ENCODE assay signal across 22 mouse cellular contexts in the genomic region with DNA sequence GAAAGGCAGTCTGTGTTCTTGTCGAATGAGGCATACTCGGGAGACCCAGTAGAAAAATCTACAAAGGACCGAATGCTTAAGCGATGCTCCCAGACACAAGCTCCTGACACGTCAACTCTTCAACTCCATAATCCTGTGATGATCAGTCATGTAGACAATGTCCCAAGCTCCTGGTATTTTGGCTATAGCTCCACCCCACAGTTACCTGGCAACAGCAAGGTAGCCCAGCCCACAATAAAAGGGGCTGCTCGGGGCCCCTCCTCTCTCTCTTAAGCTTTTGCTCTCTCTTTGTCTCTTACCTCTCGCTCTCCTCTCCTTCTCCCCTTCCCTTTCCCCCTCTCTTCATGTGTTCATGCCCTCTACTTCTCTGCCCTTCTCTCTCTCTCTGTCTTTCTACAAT.
DNase-seq lines count a peak whose midpoint lies in the region; ATAC-seq and TF ChIP-seq lines count a peak whose summit lies in the region.
"Had no signal": no experiment of that assay in that cellular context is flagged by ENCODE, and none has a peak within 500 bp of the region (broad histone marks: within the 10 kb centered on the region; RNA-seq: fewer than 3 reads in every experiment).

No protein-coding gene starts in this region.

- peak; percentile 44 for DNase-seq in forebrain, embryonic 11.5 days (ENCODE audit: low spot score)
- no peak for DNase-seq in embryonic facial prominence, embryonic 10.5 days (ENCODE audit: low spot score)
- no peak for DNase-seq in midbrain, embryonic 14.5 days
- no peak for DNase-seq in testis, postnatal 14 days (ENCODE audit: low spot score)
- DNase-seq in urinary bladder, postnatal 4 days (ENCODE audit: low spot score in 2 of 2) = no peak
- DNase-seq in lung, postnatal 14 days = no peak
- DNase-seq: adrenal gland, adult 2 months; cerebellum, adult 9-11 months; embryo, embryonic 11 days; gastrocnemius, adult 2 months; heart, postnatal 14 days; kidney, adult 18-20 months; right cerebral cortex, postnatal 14 days; spleen, adult 18-20 months; thymus, postnatal 4 days had no signal

- H3K9ac ChIP-seq in forebrain, embryonic 11.5 days (ENCODE audit: low read length) = no peak overlapping the region
- no peak overlapping the region for H3K9ac ChIP-seq in forebrain, embryonic 13.5 days
- H3K9ac ChIP-seq in midbrain, embryonic 14.5 days (replicated peaks; ENCODE audit: low read length) = no peak overlapping the region
- H3K9ac ChIP-seq: heart, embryonic 12.5 days; limb, embryonic 13.5 days; liver, embryonic 14.5 days; neural tube, embryonic 13.5 days had no signal

- H3K27me3 ChIP-seq in forebrain, embryonic 11.5 days (ENCODE audit: control insufficient read depth, insufficient read depth, low read length) = no peaks in the 10 kb centered on the region
- no peaks in the 10 kb centered on the region for H3K27me3 ChIP-seq in forebrain, embryonic 13.5 days
- peaks cover 8% of the 10 kb centered on the region for H3K27me3 ChIP-seq in E14TG2a.4 (ENCODE audit: insufficient read depth, low read length)
- H3K27me3 ChIP-seq in embryonic facial prominence, embryonic 10.5 days (replicated peaks; ENCODE audit: low read depth, poor library complexity, severe bottlenecking) = peaks cover 13% of the 10 kb centered on the region
- no peaks in the 10 kb centered on the region for H3K27me3 ChIP-seq in midbrain, embryonic 14.5 days (ENCODE audit: control insufficient read depth, insufficient read depth, low read length)
- H3K27me3 ChIP-seq: limb, embryonic 13.5 days; neural tube, embryonic 13.5 days had no signal

- TF ChIP-seq CTCF in E14TG2a.4 (conservative IDR thresholded peaks at IDR 0.05; ENCODE audit: low read length) = no peak

- H3K4me1 ChIP-seq in forebrain, embryonic 11.5 days (replicated peaks; ENCODE audit: control insufficient read depth, insufficient read depth, low read length) = peaks cover 2% of the 10 kb centered on the region
- peaks cover 7% of the 10 kb centered on the region for H3K4me1 ChIP-seq in forebrain, embryonic 13.5 days
- H3K4me1 ChIP-seq in E14TG2a.4 (replicated peaks; ENCODE audit: low read depth, low read length) = peaks cover 49% of the 10 kb centered on the region
- H3K4me1 ChIP-seq in embryonic facial prominence, embryonic 10.5 days = peaks cover 14% of the 10 kb centered on the region
- H3K4me1 ChIP-seq in midbrain, embryonic 14.5 days (ENCODE audit: control insufficient read depth, insufficient read depth, low read length) = peaks cover 10% of the 10 kb centered on the region

- H3K36me3 ChIP-seq in forebrain, embryonic 11.5 days (ENCODE audit: control insufficient read depth, insufficient read depth, low read length) = no peaks in the 10 kb centered on the region
- H3K36me3 ChIP-seq in forebrain, embryonic 13.5 days (ENCODE audit: poor library complexity, severe bottlenecking) = no peaks in the 10 kb centered on the region
- no peaks in the 10 kb centered on the region for H3K36me3 ChIP-seq in E14TG2a.4 (ENCODE audit: insufficient read depth, low read length)
- H3K36me3 ChIP-seq in embryonic facial prominence, embryonic 10.5 days (replicated peaks) = no peaks in the 10 kb centered on the region
- H3K36me3 ChIP-seq in midbrain, embryonic 14.5 days (ENCODE audit: control insufficient read depth, insufficient read depth, low read length) = no peaks in the 10 kb centered on the region
- H3K36me3 ChIP-seq: heart, embryonic 12.5 days; limb, embryonic 13.5 days; neural tube, embryonic 13.5 days had no signal

- H3K4me3 ChIP-seq in forebrain, embryonic 11.5 days (ENCODE audit: low read depth, low read length) = no peak overlapping the region
- H3K4me3 ChIP-seq in forebrain, embryonic 13.5 days = no peak overlapping the region
- peak overlapping the region; percentile 57 for H3K4me3 ChIP-seq in E14TG2a.4 (replicated peaks; ENCODE audit: low read length)
- H3K4me3 ChIP-seq in embryonic facial prominence, embryonic 10.5 days = no peak overlapping the region
- H3K4me3 ChIP-seq in midbrain, embryonic 14.5 days (replicated peaks; ENCODE audit: low read depth, low read length) = no peak overlapping the region
- H3K4me3 ChIP-seq: gastrocnemius, adult 2 months; heart, embryonic 12.5 days; limb, embryonic 13.5 days; neural tube, embryonic 13.5 days had no signal

- no peak overlapping the region for H3K4me2 ChIP-seq in forebrain, embryonic 11.5 days (ENCODE audit: low read depth, low read length, severe bottlenecking)
- H3K4me2 ChIP-seq in forebrain, embryonic 13.5 days = no peak overlapping the region
- H3K4me2 ChIP-seq in midbrain, embryonic 14.5 days (ENCODE audit: low read length) = no peak overlapping the region
- H3K4me2 ChIP-seq: heart, embryonic 12.5 days; limb, embryonic 13.5 days; neural tube, embryonic 13.5 days had no signal

- H3K9me3 ChIP-seq in forebrain, embryonic 11.5 days (ENCODE audit: control insufficient read depth, low read length) = no peaks in the 10 kb centered on the region
- no peaks in the 10 kb centered on the region for H3K9me3 ChIP-seq in forebrain, embryonic 13.5 days (replicated peaks)
- peaks cover 11% of the 10 kb centered on the region for H3K9me3 ChIP-seq in E14TG2a.4 (ENCODE audit: low read length)
- no peaks in the 10 kb centered on the region for H3K9me3 ChIP-seq in embryonic facial prominence, embryonic 10.5 days
- no peaks in the 10 kb centered on the region for H3K9me3 ChIP-seq in midbrain, embryonic 14.5 days (ENCODE audit: control insufficient read depth, low read length)
- H3K9me3 ChIP-seq: heart, embryonic 12.5 days; limb, embryonic 13.5 days; neural tube, embryonic 13.5 days had no signal

- H3K27ac ChIP-seq in forebrain, embryonic 11.5 days (ENCODE audit: low read depth, low read length) = no peak overlapping the region
- H3K27ac ChIP-seq in forebrain, embryonic 13.5 days = no peak overlapping the region
- H3K27ac ChIP-seq in embryonic facial prominence, embryonic 10.5 days (replicated peaks) = peak overlapping the region; percentile 71
- no peak overlapping the region for H3K27ac ChIP-seq in midbrain, embryonic 14.5 days (replicated peaks; ENCODE audit: low read depth, low read length)
- H3K27ac ChIP-seq: gastrocnemius, adult 2 months; kidney, postnatal 0 days; limb, embryonic 13.5 days; liver, embryonic 14.5 days; neural tube, embryonic 13.5 days had no signal

- 0 out of 2 replicates have a peak, but pooled peaks have one; percentile 30 for ATAC-seq in forebrain, embryonic 11.5 days (replicated peaks; ENCODE audit: low FRiP score)
- no peak for ATAC-seq in forebrain, embryonic 13.5 days
- peak; percentile 40; the same call in 1 of the 2 replicates for ATAC-seq in midbrain, embryonic 14.5 days (ENCODE audit: low FRiP score, low TSS enrichment)

- 25% methylated on average over 7 of the region's 7 CpGs for WGBS in forebrain, embryonic 11.5 days
- WGBS in forebrain, embryonic 13.5 days = 23% methylated on average over 7 of the region's 7 CpGs
- 58% methylated on average over 7 of the region's 7 CpGs for WGBS in embryonic facial prominence, embryonic 10.5 days
- 13% methylated on average over 7 of the region's 7 CpGs for WGBS in midbrain, embryonic 14.5 days
